Mouse (Mus musculus): ENCODE results near the gene Paqr8. TPM values are rescaled to one million over a fixed set of nuclear protein-coding genes. Genes with fewer than 3 reads are reported as not detected.
A peak's percentile ranks its signal among the peaks of the same experiment; 100 is the strongest.

The Paqr8 gene
- polyA plus RNA-seq, 1 experiment from 2014 or later = 26.7 TPM

GRCm38 (mm10) chr1:20900336-20900735 is 9.9 kb downstream of the Paqr8 start:
- Histone ChIP-seq H3K9me3 (ENCODE audit: control insufficient read depth, low read length) (no peaks in the 10 kb centered on the region), H3K27me3 (ENCODE audit: control insufficient read depth, insufficient read depth, low read length) (no peaks in the 10 kb centered on the region), H3K9ac (replicated peaks; ENCODE audit: low read length) (no peak overlapping the region), H3K4me3 (replicated peaks; ENCODE audit: low read depth, low read length) (no peak overlapping the region), H3K4me1 (ENCODE audit: control insufficient read depth, insufficient read depth, low read length) (0 out of 2 replicates have a peak, but pooled peaks cover 4% of the 10 kb centered on the region), H3K27ac (replicated peaks; ENCODE audit: low read depth, low read length) (no peak overlapping the region), H3K4me2 (ENCODE audit: low read length) (no peak overlapping the region), H3K36me3 (ENCODE audit: control insufficient read depth, insufficient read depth, low read length) (no peaks in the 10 kb centered on the region)
- ATAC-seq (ENCODE audit: low FRiP score, low TSS enrichment) (no peak), DNase-seq (no peak)
- 43% methylated on average over 4 of the region's 4 CpGs for WGBS

DNA sequence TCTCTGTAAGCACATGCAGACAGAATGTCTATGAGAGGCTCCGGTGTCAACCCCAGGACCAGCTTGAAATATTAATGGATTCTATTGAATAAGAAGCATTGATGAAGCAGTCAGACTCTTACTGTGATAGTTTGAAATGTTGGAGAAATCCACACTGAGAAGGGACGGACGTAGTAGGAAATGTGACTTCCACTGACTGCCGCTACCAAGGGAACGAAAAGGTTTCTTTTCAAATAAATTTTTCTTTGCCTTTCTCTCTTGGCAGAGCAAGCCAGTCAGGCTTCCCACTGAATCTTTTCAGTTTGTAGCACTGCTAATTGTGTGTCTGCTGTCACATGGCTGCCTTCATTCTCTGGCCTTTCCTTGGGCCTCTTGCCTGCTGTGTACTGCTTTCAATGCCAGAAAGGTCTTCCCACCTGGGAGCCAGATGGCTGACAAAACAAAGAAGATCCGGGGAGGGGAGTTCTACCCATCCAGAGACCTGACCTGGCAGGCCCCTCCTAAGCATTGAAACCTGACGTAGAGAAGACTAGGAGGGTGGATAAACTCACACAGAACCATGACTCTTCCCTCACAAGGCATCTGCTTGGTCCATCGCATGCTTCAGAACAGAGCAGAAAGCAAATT is 15.2 kb downstream of the Paqr8 start:
- Histone ChIP-seq H3K4me2 (ENCODE audit: low read length) (no peak overlapping the region), H3K9ac (replicated peaks; ENCODE audit: low read length) (no peak overlapping the region), H3K4me1 (ENCODE audit: control insufficient read depth, insufficient read depth, low read length) (peaks cover 11% of the 10 kb centered on the region; the same call in 1 of the 2 replicates), H3K9me3 (ENCODE audit: control insufficient read depth, low read length) (no peaks in the 10 kb centered on the region), H3K27ac (replicated peaks; ENCODE audit: low read depth, low read length) (0 out of 2 replicates have a peak overlapping the region, but pooled peaks have one; percentile 6), H3K27me3 (ENCODE audit: control insufficient read depth, insufficient read depth, low read length) (no peaks in the 10 kb centered on the region), H3K36me3 (ENCODE audit: control insufficient read depth, insufficient read depth, low read length) (no peaks in the 10 kb centered on the region), H3K4me3 (replicated peaks; ENCODE audit: low read depth, low read length) (no peak overlapping the region)
- DNase-seq = peak; percentile 34
- 67% methylated on average over 8 of the region's 8 CpGs for WGBS
- ATAC-seq (ENCODE audit: low FRiP score, low TSS enrichment) = peak; percentile 66

GRCm38 (mm10) chr1:20906128-20906515 is 15.7 kb downstream of the Paqr8 start:
- H3K9ac ChIP-seq (replicated peaks; ENCODE audit: low read length) = no peak overlapping the region
- ATAC-seq (ENCODE audit: low FRiP score, low TSS enrichment) (0 out of 2 replicates have a peak, but pooled peaks have one; percentile 10), DNase-seq (no peak)
- no peak overlapping the region for H3K4me2 ChIP-seq (ENCODE audit: low read length)
- no peaks in the 10 kb centered on the region for H3K36me3 ChIP-seq (ENCODE audit: control insufficient read depth, insufficient read depth, low read length)
- H3K27me3 ChIP-seq (ENCODE audit: control insufficient read depth, insufficient read depth, low read length) = no peaks in the 10 kb centered on the region
- H3K27ac ChIP-seq (replicated peaks; ENCODE audit: low read depth, low read length) = 0 out of 2 replicates have a peak overlapping the region, but pooled peaks have one; percentile 6
- WGBS = 92% methylated on average over 9 of the region's 9 CpGs
- H3K4me1 ChIP-seq (ENCODE audit: control insufficient read depth, insufficient read depth, low read length) = peaks cover 11% of the 10 kb centered on the region; the same call in 1 of the 2 replicates
- no peak overlapping the region for H3K4me3 ChIP-seq (replicated peaks; ENCODE audit: low read depth, low read length)
- no peaks in the 10 kb centered on the region for H3K9me3 ChIP-seq (ENCODE audit: control insufficient read depth, low read length)

DNA sequence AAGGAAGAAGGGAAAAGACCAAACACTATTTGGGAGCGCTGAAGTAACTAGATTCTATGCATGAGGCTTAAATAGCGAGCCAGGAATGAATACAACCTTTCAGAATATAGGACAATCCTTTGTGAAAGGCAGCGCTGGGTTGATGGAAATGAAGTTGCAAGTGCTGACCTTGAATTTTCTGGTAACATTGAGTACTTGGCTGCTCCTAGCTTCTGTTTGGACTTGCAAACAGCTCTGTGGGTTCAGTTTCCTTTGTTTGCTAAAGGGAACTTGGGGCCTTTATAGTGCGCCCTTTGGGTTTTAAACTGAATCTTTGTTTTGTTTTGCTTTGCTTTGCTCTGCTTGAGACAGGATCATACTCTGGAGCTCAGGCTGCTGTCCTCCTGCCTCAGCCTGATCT is 18.1 kb downstream of the Paqr8 start:
- H3K27ac ChIP-seq (replicated peaks; ENCODE audit: low read depth, low read length) = peak overlapping the region; percentile 3; the same call in 1 of the 2 replicates
- ATAC-seq (ENCODE audit: low FRiP score, low TSS enrichment) (no peak), DNase-seq (peak; percentile 38)
- H3K4me1 ChIP-seq (ENCODE audit: control insufficient read depth, insufficient read depth, low read length) = peaks cover 11% of the 10 kb centered on the region; the same call in 1 of the 2 replicates
- no peak overlapping the region for H3K4me2 ChIP-seq (ENCODE audit: low read length)
- H3K36me3 ChIP-seq (ENCODE audit: control insufficient read depth, insufficient read depth, low read length) = no peaks in the 10 kb centered on the region
- H3K27me3 ChIP-seq (ENCODE audit: control insufficient read depth, insufficient read depth, low read length) = no peaks in the 10 kb centered on the region
- WGBS = 10% methylated on average over 4 of the region's 4 CpGs
- no peak overlapping the region for H3K4me3 ChIP-seq (replicated peaks; ENCODE audit: low read depth, low read length)
- H3K9me3 ChIP-seq (ENCODE audit: control insufficient read depth, low read length) = no peaks in the 10 kb centered on the region
- no peak overlapping the region for H3K9ac ChIP-seq (replicated peaks; ENCODE audit: low read length)

DNA sequence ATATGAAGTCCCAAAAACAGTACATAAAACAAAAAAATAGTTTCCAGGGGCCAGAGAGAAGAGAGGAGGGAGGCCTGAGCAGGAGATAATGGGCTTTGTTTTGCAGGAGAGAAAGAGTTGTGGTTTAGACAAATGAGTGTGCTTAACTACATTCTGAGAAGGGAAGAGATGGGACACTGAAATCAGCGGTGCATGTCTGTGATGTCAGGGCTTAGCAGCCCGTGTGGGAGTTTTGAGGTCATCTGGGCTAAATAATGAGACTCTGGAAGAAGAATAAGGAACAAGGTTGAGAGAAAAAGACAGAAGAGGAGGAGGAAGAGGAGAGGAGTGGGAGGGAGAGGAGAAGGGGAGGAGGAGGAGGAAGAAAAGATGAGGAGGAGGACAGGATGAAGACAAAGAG is 21.7 kb downstream of the Paqr8 start:
- ATAC-seq (ENCODE audit: low FRiP score, low TSS enrichment) (no peak), DNase-seq (no peak)
- Histone ChIP-seq H3K9me3 (ENCODE audit: control insufficient read depth, low read length) (no peaks in the 10 kb centered on the region), H3K27me3 (ENCODE audit: control insufficient read depth, insufficient read depth, low read length) (no peaks in the 10 kb centered on the region), H3K36me3 (ENCODE audit: control insufficient read depth, insufficient read depth, low read length) (no peaks in the 10 kb centered on the region), H3K9ac (replicated peaks; ENCODE audit: low read length) (no peak overlapping the region), H3K4me3 (replicated peaks; ENCODE audit: low read depth, low read length) (no peak overlapping the region), H3K27ac (replicated peaks; ENCODE audit: low read depth, low read length) (no peak overlapping the region; the same call in 1 of the 2 replicates), H3K4me2 (ENCODE audit: low read length) (no peak overlapping the region), H3K4me1 (ENCODE audit: control insufficient read depth, insufficient read depth, low read length) (peaks cover 11% of the 10 kb centered on the region; the same call in 1 of the 2 replicates)
- whole genome bisulfite sequencing = 9% methylated on average over 2 of the region's 2 CpGs

- Histone ChIP-seq H3K27me3 (ENCODE audit: control insufficient read depth, insufficient read depth, low read length) (no peaks in the 10 kb centered on the region), H3K27ac (replicated peaks; ENCODE audit: low read depth, low read length) (no peak overlapping the region; the same call in 1 of the 2 replicates), H3K4me1 (ENCODE audit: control insufficient read depth, insufficient read depth, low read length) (peaks cover 11% of the 10 kb centered on the region; the same call in 1 of the 2 replicates), H3K4me3 (replicated peaks; ENCODE audit: low read depth, low read length) (no peak overlapping the region), H3K9me3 (ENCODE audit: control insufficient read depth, low read length) (no peaks in the 10 kb centered on the region), H3K36me3 (ENCODE audit: control insufficient read depth, insufficient read depth, low read length) (no peaks in the 10 kb centered on the region), H3K9ac (replicated peaks; ENCODE audit: low read length) (no peak overlapping the region), H3K4me2 (ENCODE audit: low read length) (0 out of 2 replicates have a peak overlapping the region, but pooled peaks have one; percentile 4)
- no peak for ATAC-seq (ENCODE audit: low FRiP score, low TSS enrichment)
- DNase-seq = no peak
- WGBS = 40% methylated on average over 13 of the region's 13 CpGs
These were observed 22.2 kb downstream of the Paqr8 start for GRCm38 (mm10) chr1:20912527-20913171.

- no peak overlapping the region for H3K9ac ChIP-seq (replicated peaks; ENCODE audit: low read length)
- ATAC-seq (ENCODE audit: low FRiP score, low TSS enrichment) (0 out of 2 replicates have a peak, but pooled peaks have one; percentile 24), DNase-seq (no peak)
- H3K27ac ChIP-seq (replicated peaks; ENCODE audit: low read depth, low read length) = no peak overlapping the region
- H3K9me3 ChIP-seq (ENCODE audit: control insufficient read depth, low read length) = no peaks in the 10 kb centered on the region
- no peak overlapping the region for H3K4me2 ChIP-seq (ENCODE audit: low read length)
- H3K4me1 ChIP-seq (ENCODE audit: control insufficient read depth, insufficient read depth, low read length) = no peaks in the 10 kb centered on the region
- H3K4me3 ChIP-seq (replicated peaks; ENCODE audit: low read depth, low read length) = no peak overlapping the region
- WGBS = 99% methylated on average over 3 of the region's 3 CpGs
- no peaks in the 10 kb centered on the region for H3K27me3 ChIP-seq (ENCODE audit: control insufficient read depth, insufficient read depth, low read length)
- no peaks in the 10 kb centered on the region for H3K36me3 ChIP-seq (ENCODE audit: control insufficient read depth, insufficient read depth, low read length)
These were observed 24.4 kb downstream of the Paqr8 start for GRCm38 (mm10) chr1:20914769-20915168.

DNA sequence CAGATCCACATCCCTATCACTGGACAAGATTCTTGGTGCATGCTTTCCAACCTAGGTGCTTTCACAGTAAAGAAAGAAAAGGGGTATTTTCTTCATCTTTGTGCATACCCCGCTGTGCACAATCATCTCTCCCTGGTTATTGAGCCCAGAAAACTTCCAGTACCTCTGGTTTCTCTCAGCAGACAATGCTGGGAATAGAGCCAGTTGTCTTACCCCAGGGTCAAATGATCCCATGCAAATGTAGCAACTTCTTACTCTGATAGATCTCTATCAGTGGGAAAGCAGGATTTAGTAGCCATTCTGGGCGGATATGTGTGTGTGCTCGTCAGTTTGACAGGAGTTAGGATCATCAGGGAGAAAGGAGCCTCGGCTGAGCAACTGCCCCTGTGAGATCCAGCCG is 25.2 kb downstream of the Paqr8 start:
- no peak overlapping the region for H3K4me2 ChIP-seq (ENCODE audit: low read length)
- WGBS = 77% methylated on average over 5 of the region's 5 CpGs
- H3K4me1 ChIP-seq (ENCODE audit: control insufficient read depth, insufficient read depth, low read length) = no peaks in the 10 kb centered on the region
- no peak overlapping the region for H3K4me3 ChIP-seq (replicated peaks; ENCODE audit: low read depth, low read length)
- H3K27me3 ChIP-seq (ENCODE audit: control insufficient read depth, insufficient read depth, low read length) = no peaks in the 10 kb centered on the region
- ATAC-seq (ENCODE audit: low FRiP score, low TSS enrichment) (no peak), DNase-seq (no peak)
- H3K27ac ChIP-seq (replicated peaks; ENCODE audit: low read depth, low read length) = no peak overlapping the region
- no peak overlapping the region for H3K9ac ChIP-seq (replicated peaks; ENCODE audit: low read length)
- H3K36me3 ChIP-seq (ENCODE audit: control insufficient read depth, insufficient read depth, low read length) = no peaks in the 10 kb centered on the region
- H3K9me3 ChIP-seq (ENCODE audit: control insufficient read depth, low read length) = no peaks in the 10 kb centered on the region
